Mouse (Mus musculus): ENCODE data around the gene Atp8b2.

The Atp8b2 gene

DNA sequence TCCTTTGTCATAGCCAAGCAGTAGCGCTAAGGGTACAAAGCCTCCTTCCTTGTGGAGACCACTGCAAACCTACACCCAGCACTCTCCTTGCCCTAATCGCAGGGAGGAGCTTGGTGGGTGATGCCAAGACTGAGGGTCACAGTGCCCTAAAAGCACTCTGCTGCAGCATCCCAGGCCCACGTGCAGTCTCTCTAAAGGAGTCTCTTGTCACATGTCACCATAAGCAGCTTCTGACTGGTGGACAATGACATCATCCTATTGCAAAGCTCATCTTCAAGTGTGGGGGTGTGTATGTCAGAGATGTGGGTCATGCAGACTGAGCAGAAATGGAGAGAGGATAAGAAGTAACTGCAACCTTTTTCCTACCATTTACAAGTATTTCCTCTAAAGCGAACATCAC lies 3.9 kb downstream of the Atp8b2 start:
- peak; percentile 68 to 77 for DNase-seq (ENCODE audit: low spot score in 2 of 2)

DNA sequence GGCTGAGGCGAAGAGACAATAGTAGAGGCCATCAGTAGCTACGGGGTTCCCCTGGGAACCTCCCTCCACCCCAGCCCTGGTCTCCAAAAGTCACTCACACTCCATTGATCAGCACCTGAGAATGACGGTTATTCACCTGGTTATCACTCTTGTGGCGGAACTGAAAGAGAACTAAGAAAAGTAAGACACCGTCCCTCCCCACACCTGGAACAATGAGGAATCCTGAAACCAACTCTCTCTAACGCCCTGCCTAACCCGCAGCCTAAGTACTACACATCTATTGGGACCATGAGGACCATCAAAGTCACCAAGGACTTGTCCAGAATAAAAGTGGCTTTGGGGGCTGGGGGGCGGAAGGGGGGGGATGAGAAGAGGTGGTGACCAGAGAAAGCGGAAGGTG lies 5.4 kb downstream of the Atp8b2 start:
- DNase-seq (ENCODE audit: low spot score in 2 of 2) = no peak

DNA sequence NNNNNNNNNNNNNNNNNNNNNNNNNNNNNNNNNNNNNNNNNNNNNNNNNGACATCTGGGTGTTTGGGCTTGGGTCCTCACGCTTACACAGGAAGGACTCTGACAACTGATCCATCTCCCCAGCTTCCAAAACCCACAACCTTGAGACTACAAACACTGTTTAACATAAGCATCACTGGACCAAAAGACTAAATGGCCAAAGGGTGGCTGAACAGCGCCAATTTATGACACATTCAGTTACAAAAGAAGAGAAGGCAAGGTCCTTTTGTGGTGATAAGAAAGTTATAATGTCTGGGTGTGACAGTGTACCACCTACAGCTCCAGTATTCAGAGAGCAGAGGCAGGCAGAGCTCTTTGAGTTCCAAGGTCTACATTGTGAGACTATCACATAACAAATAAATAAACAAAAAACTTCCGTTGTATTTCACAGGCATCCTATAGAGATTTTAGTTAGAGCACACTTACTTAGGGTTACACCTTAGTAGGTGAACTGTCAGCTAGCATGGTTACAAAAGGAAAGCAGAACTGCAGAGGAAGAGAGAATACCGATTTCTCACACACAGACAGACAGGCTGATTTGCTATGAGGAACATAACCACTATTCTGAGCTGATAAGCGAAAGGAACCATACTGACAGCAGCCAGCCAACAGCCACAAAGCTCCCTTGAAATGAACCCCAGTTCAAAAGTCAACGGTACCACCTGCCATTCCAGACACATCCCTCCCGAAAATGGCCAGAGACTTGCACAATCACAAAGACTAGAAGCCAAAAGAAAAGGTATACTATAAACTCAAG lies 6.9 kb downstream of the Atp8b2 start:
- DNase-seq (ENCODE audit: low spot score in 2 of 2) = no peak

DNA sequence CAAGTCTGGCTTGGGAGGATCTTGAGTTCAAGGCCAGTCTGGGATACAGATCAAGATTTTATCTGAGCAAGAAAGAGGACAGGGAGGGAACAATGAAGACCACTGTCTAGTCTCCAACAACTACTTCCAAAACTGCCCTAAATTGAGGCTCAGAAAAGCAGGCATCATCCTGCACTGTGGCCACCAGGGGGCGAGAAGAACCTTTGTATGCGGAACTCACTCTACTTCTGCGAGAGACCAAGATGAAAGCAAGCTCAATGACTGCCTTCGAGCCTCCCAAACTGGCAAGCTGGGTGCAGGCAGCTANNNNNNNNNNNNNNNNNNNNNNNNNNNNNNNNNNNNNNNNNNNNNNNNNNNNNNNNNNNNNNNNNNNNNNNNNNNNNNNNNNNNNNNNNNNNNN lies 9.9 kb downstream of the Atp8b2 start:
- DNase-seq (ENCODE audit: low spot score in 2 of 2) = peak in 1 of 2 experiments; percentile 85

DNA sequence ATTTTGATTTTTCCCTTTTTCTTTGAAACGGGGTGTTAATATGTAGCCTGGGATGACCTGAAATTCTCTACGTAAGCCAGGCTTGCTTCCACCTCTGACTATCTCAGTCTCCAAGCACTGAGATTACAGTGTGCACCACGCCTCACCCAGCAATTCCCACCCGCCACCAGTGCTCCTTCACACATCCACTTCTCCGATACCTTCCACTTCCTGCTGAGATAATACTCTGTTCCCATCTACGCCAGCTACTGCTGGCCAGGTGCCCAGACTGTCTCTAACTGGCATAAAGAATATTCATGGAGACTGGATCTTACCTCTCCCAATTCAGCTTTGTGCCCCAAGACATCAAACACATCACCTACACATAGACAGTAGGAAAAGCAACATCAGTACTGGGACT lies 14.7 kb downstream of the Atp8b2 start:
- DNase-seq (ENCODE audit: low spot score in 2 of 2) = peak in 1 of 2 experiments; percentile 80

DNA sequence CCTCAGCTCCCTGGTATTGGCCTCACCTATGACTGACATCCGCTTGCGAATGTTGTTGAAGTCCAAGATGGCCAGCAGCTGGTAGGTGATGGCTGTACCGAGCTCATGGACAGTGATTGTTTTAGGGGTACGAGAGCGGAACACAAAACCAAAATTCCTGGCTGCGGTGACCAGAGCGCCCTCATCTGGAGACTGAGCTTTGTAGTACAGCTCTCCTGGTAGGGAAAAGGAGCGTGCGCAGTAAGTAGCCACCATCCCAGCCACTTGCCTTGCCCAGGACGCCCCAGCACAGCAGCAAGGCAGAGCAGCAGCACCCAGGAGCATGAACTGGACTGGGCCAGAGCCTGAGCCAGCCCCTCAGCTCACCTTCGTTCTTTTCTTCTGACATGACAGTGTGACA lies 15.3 kb downstream of the Atp8b2 start:
- DNase-seq (ENCODE audit: low spot score in 2 of 2) = no peak

DNA sequence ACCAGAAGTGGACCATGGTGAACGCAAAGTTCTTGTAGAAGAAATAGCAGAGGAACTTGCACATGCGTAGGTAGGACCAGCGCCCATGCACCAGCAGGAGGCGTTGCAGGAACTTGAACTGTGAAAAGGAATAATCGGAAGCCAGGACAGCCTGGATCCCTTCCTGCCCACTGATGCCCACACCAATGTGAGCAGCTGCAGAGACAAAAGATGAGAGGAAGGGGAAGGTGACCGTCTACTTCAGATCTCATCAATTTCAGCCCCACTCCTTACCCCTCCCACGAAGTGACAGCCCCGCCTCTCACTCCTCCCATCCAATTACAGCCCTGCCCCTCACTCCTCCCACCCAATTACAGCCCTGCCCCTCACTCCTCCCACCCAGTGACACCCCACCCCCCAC lies 18.3 kb downstream of the Atp8b2 start:
- no peak for DNase-seq (ENCODE audit: low spot score in 2 of 2)

DNA sequence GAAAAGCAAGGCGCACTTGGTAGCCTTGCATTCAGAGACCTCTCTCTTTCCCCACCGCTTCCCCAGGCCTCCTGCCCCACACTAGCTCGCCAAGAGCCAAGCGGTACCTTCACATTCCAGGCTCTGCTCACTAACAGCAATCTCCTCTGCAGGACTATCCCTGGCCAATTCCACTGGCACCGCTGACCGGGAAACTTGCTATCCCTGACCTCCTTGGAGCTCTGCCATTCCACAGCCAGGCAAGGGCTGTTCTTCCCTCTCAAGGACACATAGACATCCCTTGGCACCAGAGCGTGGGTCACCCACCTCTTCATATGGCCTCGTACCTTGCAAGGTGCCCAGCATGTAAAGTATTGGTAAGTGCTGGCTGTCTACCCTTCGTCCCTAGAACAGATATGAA lies 20.4 kb downstream of the Atp8b2 start:
- DNase-seq (ENCODE audit: low spot score in 2 of 2) = no peak

DNA sequence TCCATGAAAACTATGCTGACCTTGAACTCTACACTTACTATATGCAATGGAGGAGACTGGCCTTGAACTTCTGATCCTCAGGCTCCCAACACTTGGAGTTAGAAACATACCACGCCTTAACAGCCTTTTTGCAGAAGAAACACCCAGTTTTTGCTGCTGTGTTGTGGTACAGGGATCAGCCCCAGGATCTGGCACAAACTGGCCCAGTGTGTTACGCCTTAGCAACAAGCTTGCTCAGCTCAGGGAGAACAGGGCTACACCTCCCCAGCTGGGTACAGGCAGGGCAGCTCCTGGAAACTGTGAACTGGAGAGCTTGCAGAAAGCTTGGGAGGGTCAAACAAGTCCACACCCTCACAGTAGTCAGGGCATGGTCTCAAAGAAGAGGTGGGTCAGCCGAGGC lies 26.8 kb downstream of the Atp8b2 start:
- no peak for DNase-seq (ENCODE audit: low spot score in 2 of 2)

DNA sequence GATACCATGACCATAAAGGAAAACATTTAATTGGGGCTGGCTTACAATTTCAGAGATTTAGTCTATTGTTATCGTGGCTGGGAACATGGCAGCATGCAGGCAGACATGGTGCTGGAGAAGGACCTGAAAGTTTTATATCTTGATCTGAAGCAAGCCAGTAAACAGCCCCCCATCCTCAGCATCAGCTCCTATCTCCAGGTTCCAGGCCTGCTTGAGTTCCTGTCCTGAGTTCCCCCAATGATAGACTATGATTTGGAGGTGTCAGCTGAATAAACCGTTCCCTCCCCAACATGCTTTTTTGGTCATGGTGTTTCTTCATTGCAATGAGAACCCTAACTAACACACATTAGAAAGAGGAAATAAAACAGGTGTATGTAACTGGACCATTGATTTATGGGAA lies 30.4 kb downstream of the Atp8b2 start:
- no peak for DNase-seq (ENCODE audit: low spot score in 2 of 2)

DNA sequence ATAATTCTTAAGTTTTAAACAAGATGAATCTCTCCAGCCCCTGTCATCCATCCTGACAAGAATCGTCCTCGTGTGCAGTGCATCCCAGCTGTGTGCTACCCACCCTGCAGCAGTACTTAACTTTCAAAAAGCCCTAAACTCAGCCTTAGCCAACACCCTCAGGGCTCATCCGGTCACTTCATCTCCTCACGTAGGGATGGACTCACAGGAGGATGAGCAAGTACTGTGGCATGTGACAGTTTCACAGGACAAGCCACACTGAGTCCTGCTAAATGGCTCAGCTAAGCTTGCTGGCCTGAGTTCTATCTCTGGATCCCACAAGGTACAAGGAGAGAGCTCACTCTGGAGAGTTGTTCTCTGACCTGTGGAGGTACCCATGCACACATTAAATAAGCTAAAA lies 34.4 kb downstream of the Atp8b2 start:
- DNase-seq (ENCODE audit: low spot score in 2 of 2) = no peak

DNA sequence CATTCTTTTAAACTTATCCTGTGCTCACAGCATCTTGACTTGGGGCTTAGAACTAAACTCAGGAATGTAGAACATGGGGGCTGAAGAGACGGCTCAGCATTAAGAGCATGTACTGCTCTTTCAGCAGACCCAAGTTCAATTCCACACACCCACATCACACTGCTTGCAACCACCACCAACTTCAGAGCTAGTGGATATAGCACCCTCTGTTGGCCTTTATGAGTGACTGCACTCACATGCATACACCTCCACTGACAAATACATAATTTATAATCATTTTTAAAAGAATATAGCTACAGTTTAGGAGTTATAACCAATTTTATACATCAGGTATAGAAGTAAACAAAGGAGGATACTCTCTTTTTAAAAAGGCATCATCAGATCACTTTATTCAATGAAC lies 36.9 kb downstream of the Atp8b2 start:
- no peak for DNase-seq (ENCODE audit: low spot score in 2 of 2)

DNA sequence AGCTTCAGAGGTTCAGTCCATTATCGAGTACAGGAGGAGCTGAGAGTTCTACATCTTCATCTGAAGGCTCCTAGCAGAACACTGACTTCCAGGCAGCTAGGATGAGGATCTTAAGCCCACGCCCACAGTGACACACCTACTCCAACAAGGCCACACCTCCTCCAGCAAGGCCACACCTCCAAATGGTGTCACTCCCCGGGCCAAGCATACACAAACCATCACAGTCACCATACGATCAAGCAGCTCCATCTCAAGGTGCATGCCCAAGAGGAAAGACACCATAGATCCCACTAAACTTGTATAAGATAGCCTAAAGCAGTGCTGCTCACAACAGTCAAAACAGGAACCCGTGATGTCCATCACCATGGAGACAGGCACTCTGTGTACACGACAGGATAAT lies 42.6 kb downstream of the Atp8b2 start:
- DNase-seq (ENCODE audit: low spot score in 2 of 2) = no peak

DNA sequence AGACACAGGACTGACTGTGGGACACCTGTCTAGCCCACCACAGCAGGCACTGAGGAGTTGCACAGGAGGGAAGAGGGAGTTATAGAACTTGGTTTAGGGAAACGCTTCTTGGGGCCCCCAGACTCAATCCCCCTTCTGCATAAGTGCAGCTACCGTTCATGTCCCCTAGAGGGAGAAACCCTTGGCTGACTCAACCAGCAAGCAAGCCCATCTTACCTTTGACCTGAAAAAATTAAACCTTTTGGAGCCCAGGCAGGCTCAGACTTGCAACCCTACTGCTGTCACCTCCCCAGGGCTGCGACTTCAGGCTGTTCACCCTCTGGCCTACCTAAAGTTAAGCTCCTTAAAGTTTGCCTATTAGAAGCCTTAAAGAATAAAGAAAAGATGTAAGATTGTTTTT lies 45.9 kb downstream of the Atp8b2 start:
- no peak for DNase-seq (ENCODE audit: low spot score in 2 of 2)

DNA sequence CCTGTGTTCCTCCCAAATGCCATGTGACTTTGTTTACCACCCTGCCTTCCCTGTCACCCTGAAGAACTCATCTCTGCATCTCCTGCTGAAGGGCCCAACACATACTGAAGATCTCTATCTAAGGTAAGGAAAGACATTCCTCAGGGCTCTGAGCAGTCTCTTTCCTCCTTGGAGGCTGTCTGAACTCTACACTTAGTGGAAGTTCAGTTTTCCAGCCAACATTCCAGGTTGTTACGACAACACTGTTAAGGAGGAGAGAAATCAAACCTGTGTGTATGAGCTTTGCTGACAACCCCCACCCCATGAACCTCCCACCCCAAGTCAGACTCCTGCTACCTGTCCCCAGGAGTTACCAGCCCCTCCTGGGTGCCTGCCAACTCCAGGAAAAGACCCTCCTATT lies 46.7 kb downstream of the Atp8b2 start:
- no peak for DNase-seq (ENCODE audit: low spot score in 2 of 2)

DNA sequence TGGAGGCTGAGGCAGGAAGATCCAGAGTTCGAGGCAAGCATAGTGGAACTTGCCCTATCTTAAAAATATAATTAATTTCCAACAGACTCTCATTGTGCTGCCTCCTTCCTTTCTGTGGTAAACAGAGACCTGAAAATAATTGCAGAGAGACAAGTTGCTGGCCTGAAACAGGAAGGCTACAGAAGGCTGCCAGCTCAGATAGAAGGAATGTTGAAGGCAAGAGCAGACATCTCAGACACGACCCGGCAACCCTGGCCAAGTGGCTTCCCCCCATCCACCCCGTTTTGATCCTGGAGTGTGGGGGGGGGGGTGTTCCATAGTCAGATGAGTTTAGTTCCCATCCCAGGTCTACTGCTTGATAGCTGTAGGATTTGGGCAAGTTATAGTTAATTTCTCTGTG lies 48.6 kb downstream of the Atp8b2 start:
- DNase-seq (ENCODE audit: low spot score in 2 of 2) = no peak

DNA sequence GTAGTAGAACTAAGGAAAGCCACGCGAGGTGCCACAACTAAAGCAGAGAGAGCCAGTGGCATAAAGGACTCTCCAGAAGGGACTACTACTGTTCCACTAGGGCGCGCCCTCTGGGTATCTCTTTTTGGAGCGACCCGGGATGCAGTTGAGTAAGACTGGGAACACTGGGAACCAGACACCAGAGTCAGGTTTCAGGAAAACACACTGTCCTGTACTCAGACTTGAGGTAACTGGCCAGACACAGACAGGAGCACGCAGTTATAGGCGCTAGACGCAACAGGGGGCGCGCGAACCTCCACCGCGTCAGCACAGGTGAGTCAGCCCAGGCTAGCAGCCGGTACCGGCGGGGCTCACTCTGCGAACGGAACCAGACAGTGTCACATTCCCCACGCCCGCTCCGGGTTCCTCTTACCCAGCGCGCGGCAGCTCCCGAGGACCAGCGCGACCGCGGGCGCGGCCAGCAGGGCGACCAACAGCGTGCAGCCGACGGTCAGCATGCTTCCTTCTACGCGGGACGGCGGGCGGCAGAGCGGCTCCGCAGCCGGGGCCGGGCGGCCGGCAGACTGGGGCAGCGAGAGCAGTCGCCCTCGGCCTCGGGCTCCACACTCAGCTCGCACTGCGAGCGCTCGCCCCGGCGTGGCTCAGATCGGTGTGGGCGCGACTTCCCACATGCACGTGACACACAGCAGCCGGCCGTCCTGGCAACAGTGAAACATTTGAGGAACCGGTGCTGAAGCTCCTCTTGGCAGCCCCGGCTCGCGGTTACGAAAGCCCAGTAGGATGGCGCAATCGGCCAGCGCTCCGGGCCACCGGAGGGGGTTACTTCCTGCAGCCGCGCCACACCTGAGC lies 50.5 kb downstream of the Atp8b2 start, which contains the start of gene Il6ra:
Gene Il6ra (minus strand): TSS at position 654 of the 849 bp plus-strand sequence.
- peak; percentile 23 to 80 for DNase-seq (ENCODE audit: low spot score in 2 of 2)

DNA sequence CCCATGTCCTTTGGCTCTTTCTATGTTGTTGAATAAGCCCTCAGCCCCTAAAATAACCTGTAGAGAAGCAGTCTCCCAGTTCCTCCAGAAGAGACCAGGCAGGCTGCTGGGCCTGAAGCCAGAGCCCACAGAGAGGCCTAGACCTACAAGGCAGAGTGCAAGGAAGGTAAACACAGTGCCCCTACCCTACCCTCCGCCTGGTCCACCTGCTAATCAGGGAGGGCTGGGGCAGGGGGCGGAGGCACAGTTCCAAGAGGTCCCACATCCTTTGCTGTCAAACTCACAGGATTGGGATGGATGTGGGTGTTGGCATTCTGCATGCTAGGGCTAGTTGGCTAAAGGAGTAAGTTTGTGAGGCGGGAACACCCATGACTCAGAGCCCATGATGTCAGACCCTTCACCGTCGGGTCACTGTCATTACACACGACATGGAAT lies 51.2 kb downstream of the Atp8b2 start:
- no peak for DNase-seq (ENCODE audit: low spot score in 2 of 2)

DNA sequence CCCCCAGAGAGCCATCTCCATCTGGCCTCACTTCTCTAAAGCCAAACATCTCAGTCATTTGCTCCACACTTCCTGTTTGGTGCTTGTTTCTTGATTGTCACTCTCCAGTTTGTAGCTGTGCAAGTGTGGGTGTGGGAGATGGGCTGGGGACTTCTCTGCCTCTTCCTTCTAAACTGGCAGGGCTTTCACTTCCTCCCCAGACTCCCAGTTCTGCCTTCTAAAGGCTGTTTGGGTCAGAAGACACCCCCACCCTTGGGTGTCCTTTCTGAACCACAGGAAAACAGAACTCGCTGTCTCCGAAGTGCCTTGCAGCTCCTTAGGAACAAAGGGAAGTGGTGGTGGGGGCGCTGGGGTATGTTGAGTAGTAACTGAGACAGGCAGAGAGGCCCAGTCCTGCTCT lies 52.1 kb downstream of the Atp8b2 start:
- DNase-seq (ENCODE audit: low spot score in 2 of 2) = peak; percentile 31 to 46

DNA sequence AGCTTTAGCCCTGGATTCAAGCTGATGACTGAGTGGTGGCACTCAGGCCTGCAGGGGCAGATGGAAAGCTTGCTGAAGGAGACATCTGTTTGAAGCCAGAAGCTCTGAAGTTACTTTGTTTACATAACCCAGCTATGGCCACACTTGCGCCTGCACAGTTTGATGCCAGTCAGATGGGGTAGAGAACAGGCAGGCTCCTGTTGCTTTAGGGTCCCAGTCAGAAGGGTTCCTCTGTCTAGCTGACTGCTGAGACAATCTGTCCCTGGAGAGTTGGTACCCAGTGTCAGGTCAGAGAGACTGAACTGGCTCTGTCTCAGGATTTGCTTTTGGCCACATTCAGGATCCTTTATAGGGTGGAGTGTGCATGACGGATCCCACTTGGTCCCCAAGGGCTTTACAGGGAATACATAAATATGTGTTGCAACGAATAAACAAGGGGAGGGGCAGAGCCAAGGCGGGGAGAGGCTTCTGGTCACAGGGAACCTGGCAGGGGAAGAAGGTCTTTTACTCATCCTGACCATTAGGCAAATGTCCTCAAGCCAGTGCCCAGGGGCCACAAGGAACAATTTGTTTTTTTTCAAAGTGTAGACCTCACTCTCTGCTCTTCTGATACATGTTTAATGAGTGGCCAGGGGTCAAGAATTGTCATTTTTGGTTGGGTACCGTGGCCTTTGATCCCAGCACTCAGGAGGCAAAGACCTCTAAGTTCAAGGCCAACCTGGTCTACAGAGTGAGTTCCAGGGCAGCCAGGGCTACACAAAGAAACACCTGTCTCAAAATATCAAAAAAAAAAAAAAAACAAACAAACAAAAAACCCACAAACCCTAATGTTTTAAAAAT lies 53.4 kb downstream of the Atp8b2 start:
- DNase-seq (ENCODE audit: low spot score in 2 of 2) = no peak

DNA sequence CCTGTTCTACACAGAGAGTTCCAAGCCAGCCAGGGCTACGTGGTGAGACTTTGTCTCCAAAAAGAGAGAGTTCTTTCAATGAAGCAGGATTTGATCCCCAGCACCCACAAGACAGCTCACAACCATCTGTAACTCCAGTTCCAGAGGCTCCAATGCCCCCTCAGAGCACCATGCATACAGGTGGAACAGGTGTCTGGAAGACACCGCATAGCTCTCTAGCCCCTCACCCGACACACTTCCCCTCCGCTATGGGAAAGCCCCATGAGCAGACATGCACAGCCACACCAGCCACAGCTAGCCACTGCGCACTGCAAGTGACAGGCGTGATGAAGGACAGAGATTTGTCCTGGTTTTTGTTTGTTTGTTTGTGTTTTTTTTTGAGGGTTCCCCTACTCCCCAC lies 54.5 kb downstream of the Atp8b2 start:
- no peak for DNase-seq (ENCODE audit: low spot score in 2 of 2)

DNA sequence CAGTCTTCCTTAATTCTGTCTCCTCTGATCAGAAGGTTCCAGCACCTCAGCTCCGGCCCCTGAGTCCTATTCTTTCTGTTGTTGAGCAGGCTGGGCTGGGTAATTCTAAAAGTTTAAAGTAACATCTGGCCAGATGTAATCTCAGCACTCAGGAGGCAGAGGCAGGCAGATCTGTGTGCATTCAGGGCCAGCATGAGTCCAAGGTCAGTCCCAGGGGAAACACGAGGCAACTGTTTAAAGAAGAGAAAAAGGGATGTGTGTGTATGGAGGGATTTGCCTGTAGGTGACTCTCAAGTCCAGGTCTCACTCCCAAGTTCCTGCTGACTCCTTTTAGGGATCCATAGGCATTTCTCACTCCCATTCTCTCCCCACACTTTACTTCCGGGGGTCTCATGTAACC lies 55.5 kb downstream of the Atp8b2 start:
- no peak for DNase-seq (ENCODE audit: low spot score in 2 of 2)
